Mouse (Mus musculus): Measurements from ENCODE around the gene Cass4. TPM values are rescaled to one million over a fixed set of nuclear protein-coding genes. Genes with fewer than 3 reads are reported as not detected.

Gene Cass4
- polyA plus RNA-seq, 1 experiment from 2014 or later = 0.14 TPM

- Histone ChIP-seq H3K27me3 (replicated peaks; ENCODE audit: low read depth, poor library complexity, severe bottlenecking) (no peaks in the 10 kb centered on the region), H3K27ac (replicated peaks) (no peak overlapping the region), H3K9me3 (no peaks in the 10 kb centered on the region), H3K4me1 (peaks cover 22% of the 10 kb centered on the region), H3K36me3 (replicated peaks) (no peaks in the 10 kb centered on the region), H3K4me3 (no peak overlapping the region)
- no peak for DNase-seq (ENCODE audit: low spot score)
- 79% methylated on average over 4 of the region's 4 CpGs for WGBS
Observed at GRCm38 (mm10) chr2:172394671-172395070, 1.1 kb downstream of the Cass4 start.

DNA sequence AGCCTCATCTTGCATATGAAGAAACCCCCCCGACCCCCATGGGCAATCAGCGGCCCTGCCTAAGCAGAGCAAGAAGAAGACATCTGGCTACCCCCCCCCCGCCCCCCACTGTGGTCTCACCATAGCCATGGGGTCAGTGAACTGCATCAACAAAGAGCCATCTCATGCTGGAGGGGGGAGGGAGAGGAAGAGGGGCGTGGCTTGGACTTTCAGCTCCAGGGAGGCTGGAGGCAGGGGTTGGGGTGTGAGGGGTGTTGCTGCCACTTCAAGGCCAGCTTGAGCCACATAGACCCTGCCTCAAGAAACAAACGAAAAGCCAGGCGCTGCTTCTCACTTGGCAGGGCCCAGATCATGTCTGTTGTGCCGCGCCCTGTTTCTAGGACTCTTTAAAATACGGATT lies 2.4 kb downstream of the Cass4 start:
- peaks cover 29% of the 10 kb centered on the region for H3K4me1 ChIP-seq
- H3K27ac ChIP-seq (replicated peaks) = no peak overlapping the region
- no peaks in the 10 kb centered on the region for H3K9me3 ChIP-seq
- WGBS = 36% methylated on average over 9 of the region's 9 CpGs
- H3K36me3 ChIP-seq (replicated peaks) = no peaks in the 10 kb centered on the region
- no peak for DNase-seq (ENCODE audit: low spot score)
- no peak overlapping the region for H3K4me3 ChIP-seq
- H3K27me3 ChIP-seq (replicated peaks; ENCODE audit: low read depth, poor library complexity, severe bottlenecking) = no peaks in the 10 kb centered on the region

DNA sequence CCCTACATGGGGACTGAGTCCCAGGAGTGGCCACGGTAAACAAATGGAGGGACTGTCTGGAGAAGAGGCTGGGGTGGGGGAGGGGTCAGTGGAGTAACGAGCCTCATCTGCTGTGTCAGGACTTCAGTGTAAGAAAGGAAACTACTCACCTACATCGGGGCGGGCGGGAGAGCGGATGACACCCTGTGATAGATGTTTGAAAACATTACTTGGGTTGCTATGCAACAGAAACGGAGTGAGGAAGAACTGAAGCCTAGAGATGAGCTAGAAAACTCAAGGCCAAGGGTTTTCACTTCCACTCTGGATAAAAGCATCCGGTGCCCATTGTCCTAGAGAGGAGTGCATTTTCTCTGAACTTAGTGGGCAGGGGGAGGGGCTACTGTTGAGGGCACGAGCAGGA lies 6.3 kb downstream of the Cass4 start:
- peaks cover 29% of the 10 kb centered on the region for H3K4me1 ChIP-seq
- no peak for DNase-seq (ENCODE audit: low spot score)
- no peak overlapping the region for H3K4me3 ChIP-seq
- 0 out of 2 replicates have a peak overlapping the region, but pooled peaks have one; percentile 30 for H3K27ac ChIP-seq (replicated peaks)
- H3K36me3 ChIP-seq (replicated peaks) = no peaks in the 10 kb centered on the region
- H3K27me3 ChIP-seq (replicated peaks; ENCODE audit: low read depth, poor library complexity, severe bottlenecking) = no peaks in the 10 kb centered on the region
- no peaks in the 10 kb centered on the region for H3K9me3 ChIP-seq
- WGBS = 49% methylated on average over 9 of the region's 9 CpGs

DNA sequence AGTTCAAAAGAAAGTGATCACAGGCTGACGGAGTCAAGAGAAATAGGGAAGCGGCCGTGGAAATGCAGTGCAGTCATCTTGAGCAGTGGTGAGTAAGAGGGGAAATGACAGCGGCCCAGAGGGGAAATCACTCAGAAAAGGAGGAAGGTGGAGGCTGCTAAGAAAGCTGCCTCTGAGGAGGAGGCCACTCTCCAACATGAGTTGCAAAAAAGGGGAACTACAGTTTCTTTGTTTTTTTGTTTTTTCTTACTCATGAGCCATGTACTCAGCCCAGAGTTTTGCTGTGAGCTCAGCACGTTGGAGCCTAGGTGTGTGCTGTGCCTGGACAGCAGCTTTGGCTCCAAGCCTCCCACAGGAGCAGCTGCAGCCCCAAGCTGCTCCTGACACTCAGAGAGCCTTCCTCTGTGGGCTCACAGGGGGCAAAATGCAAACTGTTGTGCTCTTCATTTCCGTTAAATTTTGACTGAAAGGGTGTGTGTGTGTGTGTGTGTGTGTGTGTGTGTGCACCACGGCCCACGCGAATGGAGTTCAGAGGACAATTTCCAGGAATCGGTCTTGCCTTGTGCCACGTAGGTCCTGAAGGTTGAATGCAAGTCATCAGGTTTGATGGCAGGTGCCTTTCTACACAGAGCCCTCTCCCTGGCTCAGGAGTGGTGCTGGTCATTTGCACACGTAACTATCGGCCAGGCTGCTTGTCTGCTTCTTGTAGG lies 7.7 kb downstream of the Cass4 start:
- H3K36me3 ChIP-seq (replicated peaks) = no peaks in the 10 kb centered on the region
- no peaks in the 10 kb centered on the region for H3K9me3 ChIP-seq
- H3K4me1 ChIP-seq = peaks cover 19% of the 10 kb centered on the region
- H3K27me3 ChIP-seq (replicated peaks; ENCODE audit: low read depth, poor library complexity, severe bottlenecking) = no peaks in the 10 kb centered on the region
- 67% methylated on average over 13 of the region's 13 CpGs for WGBS
- DNase-seq (ENCODE audit: low spot score) = no peak
- no peak overlapping the region for H3K27ac ChIP-seq (replicated peaks)
- no peak overlapping the region for H3K4me3 ChIP-seq

- WGBS = 66% methylated on average over 7 of the region's 7 CpGs
- Histone ChIP-seq H3K36me3 (replicated peaks) (no peaks in the 10 kb centered on the region), H3K27me3 (replicated peaks; ENCODE audit: low read depth, poor library complexity, severe bottlenecking) (no peaks in the 10 kb centered on the region), H3K9me3 (no peaks in the 10 kb centered on the region), H3K27ac (replicated peaks) (no peak overlapping the region), H3K4me3 (no peak overlapping the region), H3K4me1 (peaks cover 15% of the 10 kb centered on the region)
- DNase-seq (ENCODE audit: low spot score) = no peak
Observed at GRCm38 (mm10) chr2:172404239-172404638, 10.6 kb downstream of the Cass4 start.

DNA sequence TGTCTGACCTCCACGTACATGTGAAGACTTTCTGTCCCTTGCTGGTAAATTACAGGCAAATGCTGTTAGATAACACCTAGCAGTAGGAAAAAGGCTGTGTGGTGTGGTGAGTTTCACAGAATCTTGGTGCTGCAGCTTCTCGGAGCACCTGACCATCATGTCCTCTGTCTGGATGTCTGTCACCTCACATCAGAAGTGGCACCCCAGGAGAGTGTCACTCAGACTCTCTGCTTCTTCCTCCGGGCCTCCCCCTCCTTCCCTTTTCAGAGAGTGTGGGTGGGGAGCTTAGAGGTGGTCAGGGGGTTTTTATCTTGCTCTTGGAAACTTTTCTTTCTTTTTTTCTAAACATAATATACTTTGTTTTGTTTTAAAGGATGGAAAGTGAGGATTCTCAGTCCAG lies 11.4 kb downstream of the Cass4 start:
- WGBS = 75% methylated on average over 3 of the region's 3 CpGs
- peaks cover 7% of the 10 kb centered on the region for H3K4me1 ChIP-seq
- H3K9me3 ChIP-seq = no peaks in the 10 kb centered on the region
- H3K36me3 ChIP-seq (replicated peaks) = no peaks in the 10 kb centered on the region
- DNase-seq (ENCODE audit: low spot score) = no peak
- no peak overlapping the region for H3K4me3 ChIP-seq
- no peaks in the 10 kb centered on the region for H3K27me3 ChIP-seq (replicated peaks; ENCODE audit: low read depth, poor library complexity, severe bottlenecking)
- H3K27ac ChIP-seq (replicated peaks) = no peak overlapping the region

- no peaks in the 10 kb centered on the region for H3K9me3 ChIP-seq
- H3K4me3 ChIP-seq = no peak overlapping the region
- H3K27me3 ChIP-seq (replicated peaks; ENCODE audit: low read depth, poor library complexity, severe bottlenecking) = no peaks in the 10 kb centered on the region
- no peak for DNase-seq (ENCODE audit: low spot score)
- H3K4me1 ChIP-seq = peaks cover 5% of the 10 kb centered on the region; the same call in 1 of the 2 replicates
- no peak overlapping the region for H3K27ac ChIP-seq (replicated peaks)
- 79% methylated on average over 4 of the region's 4 CpGs for WGBS
- H3K36me3 ChIP-seq (replicated peaks) = no peaks in the 10 kb centered on the region
Observed at GRCm38 (mm10) chr2:172406173-172406572, 12.6 kb downstream of the Cass4 start.

GRCm38 (mm10) chr2:172407499-172407898 lies 13.9 kb downstream of the Cass4 start:
- DNase-seq (ENCODE audit: low spot score) = no peak
- Histone ChIP-seq H3K4me3 (no peak overlapping the region), H3K27me3 (replicated peaks; ENCODE audit: low read depth, poor library complexity, severe bottlenecking) (no peaks in the 10 kb centered on the region), H3K36me3 (replicated peaks) (no peaks in the 10 kb centered on the region), H3K27ac (replicated peaks) (no peak overlapping the region), H3K9me3 (no peaks in the 10 kb centered on the region), H3K4me1 (peaks cover 14% of the 10 kb centered on the region)
- 75% methylated on average over 2 of the region's 2 CpGs for WGBS

DNA sequence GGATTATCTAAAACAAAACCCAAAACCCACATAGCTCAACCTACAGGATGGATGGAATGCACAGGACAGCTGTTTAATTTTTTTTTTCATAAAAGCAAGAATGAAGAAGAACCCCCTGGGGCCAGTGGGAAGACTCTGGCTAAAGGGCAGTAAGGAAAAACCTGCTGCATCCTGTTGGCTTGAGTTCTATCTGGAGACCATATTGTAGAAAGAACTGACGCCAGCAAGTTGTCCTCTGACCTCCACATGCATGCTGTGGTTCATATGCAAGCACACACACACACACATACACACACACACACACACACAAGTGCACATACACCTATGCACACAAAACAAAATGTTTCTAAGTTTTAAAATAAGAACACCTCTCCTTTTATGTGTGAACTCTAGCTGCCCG lies 17.1 kb downstream of the Cass4 start:
- WGBS = 81% methylated on average over 2 of the region's 2 CpGs
- no peak for DNase-seq (ENCODE audit: low spot score)
- no peak overlapping the region for H3K4me3 ChIP-seq

DNA sequence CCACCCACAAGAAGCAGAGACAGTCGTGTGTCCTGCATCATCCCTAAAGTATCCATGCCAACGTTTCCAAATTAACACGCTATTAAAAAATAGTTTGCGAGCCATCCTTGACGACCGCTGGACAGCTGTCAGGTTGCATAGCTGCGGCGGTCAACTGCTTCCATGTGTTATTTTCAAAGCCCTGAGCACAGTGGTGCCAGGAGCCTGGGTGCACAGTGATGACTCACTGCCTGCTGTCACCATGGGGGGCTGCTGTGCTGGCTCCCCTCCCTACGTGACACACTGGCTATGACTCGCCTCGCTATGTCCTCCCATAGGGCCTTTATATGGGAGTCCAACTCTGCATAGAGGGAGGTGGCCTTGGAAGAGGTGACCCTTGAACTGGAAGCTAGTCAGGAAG lies 17.5 kb downstream of the Cass4 start:
- no peaks in the 10 kb centered on the region for H3K9me3 ChIP-seq
- H3K27ac ChIP-seq (replicated peaks) = no peak overlapping the region
- no peaks in the 10 kb centered on the region for H3K27me3 ChIP-seq (replicated peaks; ENCODE audit: low read depth, poor library complexity, severe bottlenecking)
- H3K36me3 ChIP-seq (replicated peaks) = no peaks in the 10 kb centered on the region
- H3K4me3 ChIP-seq = no peak overlapping the region
- H3K4me1 ChIP-seq = peaks cover 26% of the 10 kb centered on the region
- DNase-seq (ENCODE audit: low spot score) = no peak
- WGBS = 79% methylated on average over 11 of the region's 11 CpGs

More for the DNA sequence above, 17.1 kb downstream of the Cass4 start:
- H3K36me3 ChIP-seq (replicated peaks) = no peaks in the 10 kb centered on the region
- peaks cover 26% of the 10 kb centered on the region for H3K4me1 ChIP-seq
- no peaks in the 10 kb centered on the region for H3K9me3 ChIP-seq
- no peak overlapping the region for H3K27ac ChIP-seq (replicated peaks)
- no peaks in the 10 kb centered on the region for H3K27me3 ChIP-seq (replicated peaks; ENCODE audit: low read depth, poor library complexity, severe bottlenecking)

- peak; percentile 74 for DNase-seq (ENCODE audit: low spot score)
- WGBS = 5% methylated on average over 9 of the region's 9 CpGs
- peak overlapping the region; percentile 18; the same call in 1 of the 2 replicates for H3K4me3 ChIP-seq
Observed at GRCm38 (mm10) chr2:172412454-172412853, 18.9 kb downstream of the Cass4 start.

GRCm38 (mm10) chr2:172413273-172413672 lies 19.7 kb downstream of the Cass4 start:
- Histone ChIP-seq H3K36me3 (replicated peaks) (no peaks in the 10 kb centered on the region), H3K4me3 (no peak overlapping the region), H3K4me1 (peaks cover 26% of the 10 kb centered on the region), H3K27me3 (replicated peaks; ENCODE audit: low read depth, poor library complexity, severe bottlenecking) (no peaks in the 10 kb centered on the region), H3K9me3 (no peaks in the 10 kb centered on the region), H3K27ac (replicated peaks) (peak overlapping the region; percentile 54; the same call in 1 of the 2 replicates)
- no peak for DNase-seq (ENCODE audit: low spot score)
- WGBS = 23% methylated on average over 4 of the region's 4 CpGs

More at GRCm38 (mm10) chr2:172412454-172412853, 18.9 kb downstream of the Cass4 start:
- Histone ChIP-seq H3K27ac (replicated peaks) (0 out of 2 replicates have a peak overlapping the region, but pooled peaks have one; percentile 35), H3K4me1 (peaks cover 26% of the 10 kb centered on the region), H3K27me3 (replicated peaks; ENCODE audit: low read depth, poor library complexity, severe bottlenecking) (no peaks in the 10 kb centered on the region), H3K9me3 (no peaks in the 10 kb centered on the region), H3K36me3 (replicated peaks) (no peaks in the 10 kb centered on the region)

- no peaks in the 10 kb centered on the region for H3K9me3 ChIP-seq
- H3K27ac ChIP-seq (replicated peaks) = 0 out of 2 replicates have a peak overlapping the region, but pooled peaks have one; percentile 54
- no peak overlapping the region for H3K4me3 ChIP-seq
- peaks cover 26% of the 10 kb centered on the region for H3K4me1 ChIP-seq
- no peaks in the 10 kb centered on the region for H3K27me3 ChIP-seq (replicated peaks; ENCODE audit: low read depth, poor library complexity, severe bottlenecking)
- 55% methylated on average over 5 of the region's 5 CpGs for WGBS
- no peak for DNase-seq (ENCODE audit: low spot score)
- no peaks in the 10 kb centered on the region for H3K36me3 ChIP-seq (replicated peaks)
Observed at GRCm38 (mm10) chr2:172413894-172414293, 20.3 kb downstream of the Cass4 start.

Measured in embryonic facial prominence, embryonic 10.5 days (tissue).